Mouse (Mus musculus) testis, adult 2 months (tissue): ENCODE measurements around the gene Klhl20.

ENCODE experiments used
- CTCF ChIP-seq: fragments of 200-500 bp; IDR thresholded peaks from 2 replicates; pipeline ENCODE4 v1.5.1; 2012; ENCODE audit warnings: low read depth, mild to moderate bottlenecking, inconsistent platforms, low read length, moderate library complexity; ENCODE audit not compliant: control insufficient read depth, insufficient read depth, insufficient replicate concordance
- POLR2A ChIP-seq: fragments of 200-500 bp; IDR thresholded peaks from 2 replicates; pipeline ENCODE4 v1.6.1; 2012; ENCODE audit warnings: low read depth, mild to moderate bottlenecking, inconsistent platforms, low read length, moderate library complexity; ENCODE audit not compliant: control insufficient read depth

GRCm38 (mm10) chr1:161040426-161040770, 90.9 kb downstream of the Klhl20 start:
- no peak for TF ChIP-seq CTCF
- no peak for TF ChIP-seq POLR2A
